Mouse (Mus musculus): ENCODE measurements around the gene Ccdc34.

Ccdc34 gene

DNA sequence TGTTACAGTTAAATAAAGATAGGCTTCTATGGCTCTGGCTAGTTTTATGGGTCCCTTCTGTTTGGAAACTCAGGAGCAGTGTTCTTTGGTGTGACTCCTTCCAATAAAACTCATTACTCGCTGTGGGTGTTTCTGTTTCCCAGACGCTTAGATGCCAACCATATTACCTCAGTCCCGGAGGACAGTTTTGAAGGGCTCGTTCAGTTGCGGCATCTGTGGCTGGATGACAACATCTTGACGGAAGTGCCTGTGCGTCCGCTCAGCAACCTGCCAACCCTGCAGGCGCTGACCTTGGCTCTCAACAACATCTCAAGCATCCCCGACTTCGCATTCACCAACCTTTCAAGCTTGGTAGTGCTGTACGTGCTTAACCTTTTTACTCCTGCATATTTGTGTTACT, 21.2 kb upstream of the Ccdc34 start:
- DNase-seq (ENCODE audit: low read depth, low spot score), result peak; percentile 33

GRCm38 (mm10) chr2:110004668-110005067, 12.9 kb upstream of the Ccdc34 start:
- DNase-seq (ENCODE audit: low read depth, low spot score), result no peak

DNA sequence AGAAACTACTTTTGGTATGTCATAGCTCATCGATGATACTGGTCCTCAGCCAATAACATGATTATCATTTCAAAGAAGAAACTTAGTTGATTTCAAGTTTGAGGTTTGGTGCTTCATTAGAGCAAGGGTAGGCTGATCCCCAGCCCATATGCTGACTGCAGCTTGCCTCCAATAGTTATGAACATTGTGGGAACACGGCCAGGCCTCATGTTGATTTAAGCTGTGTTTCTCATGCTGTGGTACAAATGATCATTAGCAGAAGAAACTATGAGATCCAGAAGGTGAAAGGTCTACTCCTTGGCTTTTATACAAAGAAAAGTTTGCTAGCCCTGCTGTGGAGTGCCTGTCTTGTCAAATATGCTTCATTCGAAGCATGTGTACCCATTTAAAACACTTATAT, 12.5 kb upstream of the Ccdc34 start:
- no peak for DNase-seq (ENCODE audit: low read depth, low spot score)

DNA sequence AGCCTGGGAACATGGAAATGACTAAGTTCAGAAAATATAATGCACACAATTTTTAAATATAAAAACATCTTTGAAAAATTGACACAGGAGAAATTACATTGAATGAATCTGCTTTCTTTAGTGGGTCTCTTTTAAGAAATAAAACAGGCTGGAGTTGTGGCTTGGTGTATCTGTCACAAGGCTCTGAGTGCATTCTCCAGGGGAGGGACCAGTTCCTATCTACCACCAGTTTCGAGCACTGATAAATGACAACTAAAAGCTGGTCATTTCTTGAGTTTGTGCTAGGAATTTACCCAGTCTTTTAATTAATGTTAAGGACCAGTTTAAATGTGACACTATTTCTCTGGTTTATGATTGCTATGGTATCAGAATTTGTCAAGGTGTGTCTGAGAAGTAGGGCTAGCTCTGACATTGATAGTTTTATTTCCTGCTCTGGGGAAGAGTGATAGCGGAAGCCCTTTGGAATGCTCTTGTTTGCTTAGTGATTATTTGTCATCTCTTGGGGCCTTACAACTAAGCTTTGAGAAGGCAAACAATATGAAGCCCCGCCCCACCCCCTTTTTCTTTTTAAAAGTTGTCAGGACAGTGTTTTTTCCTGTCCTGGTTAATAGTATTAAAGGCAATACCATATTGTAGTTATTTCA, 11.9 kb upstream of the Ccdc34 start:
- no peak for DNase-seq (ENCODE audit: low read depth, low spot score)

DNA sequence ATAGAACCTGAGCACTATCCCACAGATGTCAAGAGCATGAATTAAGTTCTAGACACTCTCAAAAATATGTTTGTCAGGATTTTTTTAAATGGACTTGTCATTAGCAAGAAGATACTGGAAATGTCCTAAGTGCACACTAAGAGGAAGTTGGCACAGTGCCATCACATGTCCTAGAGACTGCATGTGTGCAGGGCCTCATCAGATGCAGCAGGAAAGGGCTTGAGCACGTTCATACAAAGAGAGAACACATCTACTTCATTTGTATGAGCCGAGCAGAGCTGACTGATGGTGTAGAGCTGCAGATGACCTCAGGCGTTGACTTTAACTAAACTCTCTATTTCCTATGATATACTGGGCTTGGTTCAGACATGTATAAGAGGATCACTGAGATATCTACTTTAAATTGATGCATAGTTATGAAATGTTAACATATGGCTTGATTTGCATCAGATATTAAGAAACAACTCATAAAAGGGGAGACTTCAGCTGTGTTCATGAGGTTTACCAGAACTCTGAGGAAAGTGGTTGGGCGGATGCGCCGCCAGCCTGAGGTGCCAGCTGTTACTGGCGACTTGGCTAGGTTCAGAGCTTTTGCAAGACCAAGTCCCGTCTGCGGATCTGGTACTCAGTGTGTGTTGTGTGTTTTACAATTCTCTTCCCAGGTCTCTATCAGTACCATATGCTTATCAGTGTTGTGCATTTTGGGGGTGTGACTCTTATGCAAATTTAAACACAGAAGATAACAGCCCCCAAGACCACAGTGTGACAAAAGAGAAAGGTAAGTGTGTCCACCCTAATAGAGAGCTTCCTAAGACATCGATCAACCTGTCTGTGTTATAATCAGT, 10.0 kb upstream of the Ccdc34 start:
- DNase-seq (ENCODE audit: low read depth, low spot score), result no peak

DNA sequence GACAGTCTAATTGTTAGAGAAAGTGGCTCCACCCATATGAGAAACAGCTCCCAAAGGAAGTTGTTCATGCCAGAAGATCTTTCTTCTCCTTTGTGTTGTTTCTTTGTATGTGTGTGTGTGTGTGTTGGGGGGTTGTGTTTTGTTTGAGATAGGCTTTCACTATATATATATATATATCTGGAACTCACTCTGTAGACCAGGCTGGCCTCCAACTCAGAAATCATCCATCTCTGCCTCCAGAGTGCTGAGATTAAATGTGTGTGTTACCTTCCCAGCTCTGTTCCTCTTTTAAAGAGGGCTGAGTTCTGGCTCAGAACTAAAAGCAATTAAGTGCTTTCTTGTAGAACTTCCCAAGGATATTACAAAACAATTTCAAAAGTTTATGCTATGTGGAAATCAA, 8.2 kb upstream of the Ccdc34 start:
- no peak for DNase-seq (ENCODE audit: low read depth, low spot score)

DNA sequence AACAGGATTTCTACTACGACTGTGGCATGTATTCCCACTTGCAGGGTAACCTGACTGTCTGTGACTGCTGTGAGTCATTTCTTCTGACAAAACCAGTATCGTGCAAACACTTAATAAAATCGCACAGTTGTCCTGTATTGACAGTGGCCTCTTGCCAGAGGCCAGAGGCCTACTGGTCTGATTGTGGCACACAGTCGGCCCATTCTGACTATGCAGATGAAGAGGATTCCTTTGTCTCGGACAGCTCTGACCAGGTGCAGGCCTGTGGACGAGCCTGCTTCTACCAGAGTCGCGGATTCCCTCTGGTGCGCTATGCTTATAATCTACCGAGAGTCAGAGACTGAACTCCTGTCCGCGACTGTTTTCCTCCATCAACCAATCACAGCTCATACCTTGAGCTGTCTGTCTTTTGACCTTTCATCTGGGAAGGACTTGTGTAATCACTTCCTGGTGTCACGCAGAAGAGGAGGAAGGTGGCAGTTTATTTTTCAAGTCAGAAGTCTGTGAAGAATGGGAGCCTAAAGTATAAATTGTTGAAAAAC, 5.4 kb upstream of the Ccdc34 start:
- no peak for DNase-seq (ENCODE audit: low read depth, low spot score)

DNA sequence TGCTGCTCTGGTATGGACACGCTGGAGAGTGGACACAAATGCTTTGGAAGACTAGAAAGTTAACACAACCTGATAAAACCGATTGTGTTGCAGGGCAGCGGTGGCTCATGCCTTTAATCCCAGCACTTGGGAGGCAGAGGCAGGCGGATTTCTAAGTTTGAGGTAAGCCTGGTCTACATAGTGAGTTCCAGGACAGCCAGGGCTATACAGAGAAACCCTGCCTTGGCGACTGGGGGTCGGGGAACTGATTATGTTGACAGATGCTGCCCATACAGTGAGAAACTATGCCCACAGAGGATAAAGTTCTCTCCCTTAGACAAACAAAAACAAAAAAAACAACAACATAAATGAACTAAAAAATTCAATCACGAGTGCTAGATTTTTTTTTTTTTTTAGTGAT, 530 bp upstream of the Ccdc34 start:
- no peak for DNase-seq (ENCODE audit: low read depth, low spot score)

- no peak for DNase-seq (ENCODE audit: low read depth, low spot score)
Observed at GRCm38 (mm10) chr2:110019656-110020055, 2.0 kb downstream of the Ccdc34 start.

GRCm38 (mm10) chr2:110020430-110020829, 2.8 kb downstream of the Ccdc34 start:
- no peak for DNase-seq (ENCODE audit: low read depth, low spot score)

DNA sequence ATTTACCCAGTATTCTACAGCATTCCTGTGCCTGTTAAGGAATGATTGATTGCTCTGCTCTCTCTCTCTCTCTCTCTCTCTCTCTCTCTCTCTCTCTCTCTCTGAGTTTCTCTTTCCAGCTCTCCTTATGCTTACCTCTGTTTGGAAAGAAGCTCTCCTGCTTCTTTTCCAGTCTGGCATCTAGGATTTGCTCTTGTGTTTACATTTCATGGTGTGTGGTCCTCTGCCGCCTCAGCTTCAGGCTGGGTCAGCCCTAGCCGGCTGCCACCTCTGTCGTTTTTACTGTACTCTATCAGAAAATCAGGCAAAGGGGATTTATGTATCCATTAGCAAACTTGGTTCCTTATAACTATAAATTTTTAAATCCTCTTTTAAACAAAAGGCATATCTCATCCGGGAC, 18.6 kb downstream of the Ccdc34 start:
- DNase-seq (ENCODE audit: low read depth, low spot score), result peak; percentile 57

DNA sequence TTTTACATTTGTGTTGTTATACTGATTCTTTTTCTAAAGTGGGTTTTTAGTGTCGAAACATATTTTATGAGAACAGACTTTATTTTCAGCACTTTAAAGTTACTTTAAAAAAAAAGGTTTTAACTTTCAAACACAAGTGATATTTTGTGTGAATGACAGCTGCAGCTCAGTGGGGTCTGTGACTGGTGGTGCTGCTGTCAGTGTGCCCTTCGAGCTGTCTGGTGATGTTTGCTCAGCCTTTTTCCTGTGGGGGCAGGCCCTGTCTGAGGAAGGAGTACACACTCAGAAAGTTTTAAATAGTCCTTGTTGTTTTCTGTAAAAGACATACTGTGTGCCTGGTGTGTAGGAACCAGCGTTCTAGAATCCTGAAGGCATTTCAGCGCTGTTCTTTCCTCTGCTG, 19.0 kb downstream of the Ccdc34 start:
- DNase-seq (ENCODE audit: low read depth, low spot score), result no peak

DNA sequence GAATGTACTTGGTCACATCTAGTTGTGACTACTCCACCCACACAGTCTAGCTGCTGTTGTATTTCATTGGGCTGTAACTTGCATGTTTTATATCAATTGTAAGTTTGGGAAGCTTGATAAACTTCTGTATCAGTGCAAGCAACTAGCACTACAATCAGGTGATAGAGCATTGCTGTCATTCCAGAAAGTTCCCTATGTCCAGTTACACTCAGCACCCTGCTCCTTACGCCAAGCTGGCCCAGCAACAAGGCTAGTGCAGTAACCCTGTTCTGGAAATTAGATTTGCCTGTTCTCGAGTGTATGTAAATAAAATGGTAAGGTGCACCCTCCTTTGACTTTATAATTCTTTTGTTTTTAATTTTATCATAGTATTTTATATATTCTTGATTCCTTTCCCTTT, 19.6 kb downstream of the Ccdc34 start:
- no peak for DNase-seq (ENCODE audit: low read depth, low spot score)

- no peak for DNase-seq (ENCODE audit: low read depth, low spot score)
Observed at GRCm38 (mm10) chr2:110038341-110038740, 20.7 kb downstream of the Ccdc34 start.

DNA sequence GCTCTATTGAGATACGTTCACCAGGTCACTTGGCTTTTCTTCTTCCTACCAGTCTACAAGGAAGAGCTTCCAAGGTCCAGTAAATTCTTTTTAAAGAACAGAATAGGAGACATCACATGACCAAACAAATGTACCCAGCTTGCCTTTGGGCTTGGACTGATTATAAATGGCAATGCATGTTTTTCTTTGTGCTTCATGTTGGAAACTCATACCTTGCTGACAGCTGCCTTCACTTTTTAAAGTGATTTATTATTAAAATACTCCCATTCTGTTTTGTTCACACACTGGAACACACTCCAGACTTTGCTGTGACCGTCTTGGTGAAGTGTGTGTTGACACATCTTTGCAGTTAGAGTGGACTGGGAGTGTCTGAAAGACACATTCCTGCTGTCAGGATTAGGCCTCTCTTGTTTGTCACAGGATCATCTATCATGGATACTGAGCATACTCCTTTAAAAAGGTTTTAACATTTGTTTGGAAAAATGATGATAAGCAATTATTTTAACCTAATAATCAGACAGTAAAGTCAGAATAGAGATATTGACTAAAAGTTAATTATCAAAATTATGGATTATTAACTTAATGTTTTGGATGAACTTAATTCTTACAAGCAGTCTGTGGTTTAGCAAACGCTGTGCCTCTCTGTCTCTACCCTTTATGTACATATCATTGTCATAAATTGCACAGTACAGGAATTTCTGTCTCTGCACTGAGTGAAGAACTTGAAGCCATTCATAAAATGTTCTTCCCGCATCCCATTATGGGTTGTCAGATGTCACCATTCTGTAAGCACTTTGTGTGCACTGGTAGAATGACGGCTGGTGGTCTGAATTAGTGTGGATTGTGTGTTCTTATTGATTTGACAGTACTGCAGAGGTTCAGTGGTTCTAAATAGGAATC, 25.5 kb downstream of the Ccdc34 start:
- peak; percentile 23 for DNase-seq (ENCODE audit: low read depth, low spot score)

DNA sequence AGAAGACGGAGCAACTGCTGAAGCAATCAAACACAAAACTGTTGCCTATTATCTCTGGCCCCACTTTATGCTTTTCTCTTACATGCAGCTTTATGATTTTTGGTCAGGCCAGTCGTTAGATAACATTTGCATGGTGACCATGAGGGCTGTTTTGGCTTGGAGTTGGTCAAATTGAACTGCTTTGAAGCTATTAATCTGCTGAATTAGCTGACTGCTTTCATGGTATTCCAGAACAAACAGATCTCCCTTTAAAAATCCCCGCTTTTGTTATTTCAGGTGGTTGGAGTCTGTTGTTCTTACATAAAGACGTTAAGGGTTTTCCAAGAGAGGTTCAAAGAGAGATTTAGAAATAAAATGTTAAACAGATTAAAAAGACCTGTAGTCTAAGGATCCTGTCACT, 40.8 kb downstream of the Ccdc34 start:
- DNase-seq (ENCODE audit: low read depth, low spot score), result no peak

GRCm38 (mm10) chr2:110063131-110063530, 45.5 kb downstream of the Ccdc34 start:
- DNase-seq (ENCODE audit: low read depth, low spot score), result no peak

GRCm38 (mm10) chr2:110068916-110069315, 51.3 kb downstream of the Ccdc34 start:
- no peak for DNase-seq (ENCODE audit: low read depth, low spot score)

- DNase-seq (ENCODE audit: low read depth, low spot score), result no peak
Observed at GRCm38 (mm10) chr2:110073023-110073422, 55.4 kb downstream of the Ccdc34 start.

DNA sequence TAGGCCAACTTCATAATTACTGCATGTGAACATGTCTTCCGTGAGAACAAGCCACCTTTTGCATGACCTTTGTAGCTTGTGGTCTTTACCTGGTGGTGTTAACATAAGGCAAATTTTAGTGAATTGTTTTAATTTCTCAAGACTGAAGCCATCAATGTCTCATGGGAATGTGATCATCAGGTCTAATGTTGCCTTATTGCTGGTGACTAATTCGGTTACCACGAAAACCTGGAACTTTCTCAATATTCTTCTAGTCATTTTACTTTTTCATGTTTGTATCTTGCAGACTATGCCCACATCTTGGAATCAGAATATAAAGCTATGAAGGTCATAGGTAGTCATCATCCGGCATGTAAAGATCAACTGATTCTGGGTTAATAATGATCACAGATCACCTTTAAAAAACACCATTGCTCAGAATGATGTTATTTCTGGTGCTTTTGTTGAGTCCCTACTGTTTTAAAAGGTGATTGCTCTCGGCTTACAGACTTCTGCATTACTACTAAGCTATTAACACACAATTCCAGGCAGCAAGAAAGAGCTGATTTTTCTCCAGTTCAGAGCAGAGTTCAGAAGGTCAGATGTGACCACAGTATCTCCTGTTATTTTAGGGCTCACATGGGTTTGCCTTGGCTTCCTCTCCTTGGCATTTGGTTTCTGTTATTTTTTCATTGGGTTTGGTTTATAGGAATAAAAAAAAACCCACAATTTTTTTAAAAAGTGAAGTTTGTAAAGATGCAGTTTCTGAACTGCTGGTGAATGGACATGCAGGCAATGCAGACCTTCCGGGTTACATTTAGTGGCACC, 57.2 kb downstream of the Ccdc34 start:
- no peak for DNase-seq (ENCODE audit: low read depth, low spot score)

GRCm38 (mm10) chr2:110077240-110077639, 59.6 kb downstream of the Ccdc34 start:
- no peak for DNase-seq (ENCODE audit: low read depth, low spot score)

All from mesoderm, embryonic 11.5 days (tissue).